ENCODE assay signal across 15 mouse cellular contexts in genomic region chr8:107488551-107488950, GRCm38 (mm10). TPM values are rescaled to one million over a fixed set of nuclear protein-coding genes. Genes with fewer than 3 reads are reported as not detected.
DNase-seq lines count a peak whose midpoint lies in the region; ATAC-seq and TF ChIP-seq lines count a peak whose summit lies in the region.
"Had no signal": no experiment of that assay in that cellular context is flagged by ENCODE, and none has a peak within 500 bp of the region (broad histone marks: within the 10 kb centered on the region; RNA-seq: fewer than 3 reads in every experiment).

No protein-coding gene starts in this region.

- no peak for DNase-seq in heart, postnatal 14 days
- no peak for DNase-seq in liver, embryonic 13.5 days
- DNase-seq in liver, postnatal 0 days: no peak
- no peak for DNase-seq in frontal cortex, postnatal 10 days (ENCODE audit: low spot score in 2 of 2)
- DNase-seq: cerebellum, postnatal 36 days; gastrocnemius, postnatal 36 days had no signal

- intact Hi-C loops in heart, postnatal 14 days (cut with DNase I): no loop called here

- no peak overlapping the region for H3K4me3 ChIP-seq in heart, embryonic 12.5 days
- H3K4me3 ChIP-seq in liver, embryonic 13.5 days (replicated peaks): no peak overlapping the region
- no peak overlapping the region for H3K4me3 ChIP-seq in liver, postnatal 0 days (ENCODE audit: low read depth, low read length)
- no peak overlapping the region for H3K4me3 ChIP-seq in embryonic facial prominence, embryonic 13.5 days
- no peak overlapping the region for H3K4me3 ChIP-seq in limb, embryonic 15.5 days
- H3K4me3 ChIP-seq: embryonic facial prominence, embryonic 12.5 days; forebrain, embryonic 10.5 days; lung, embryonic 15.5 days; neural tube, embryonic 12.5 days had no signal

- no peaks in the 10 kb centered on the region for H3K27me3 ChIP-seq in heart, embryonic 12.5 days (replicated peaks)
- H3K27me3 ChIP-seq in liver, embryonic 13.5 days: no peaks in the 10 kb centered on the region
- H3K27me3 ChIP-seq in liver, postnatal 0 days (ENCODE audit: insufficient read depth, low read length): no peaks in the 10 kb centered on the region
- no peaks in the 10 kb centered on the region for H3K27me3 ChIP-seq in embryonic facial prominence, embryonic 13.5 days
- H3K27me3 ChIP-seq in limb, embryonic 15.5 days: no peaks in the 10 kb centered on the region
- H3K27me3 ChIP-seq: embryonic facial prominence, embryonic 12.5 days; lung, embryonic 15.5 days; neural tube, embryonic 12.5 days had no signal

- no peak for ATAC-seq in heart, embryonic 12.5 days (ENCODE audit: insufficient number of reproducible peaks, low FRiP score)
- ATAC-seq in liver, embryonic 13.5 days (ENCODE audit: low read depth): no peak
- ATAC-seq in liver, postnatal 0 days: no peak
- ATAC-seq in embryonic facial prominence, embryonic 13.5 days (ENCODE audit: insufficient number of reproducible peaks, insufficient read depth, low FRiP score, low TSS enrichment, low read depth): no peak
- no peak for ATAC-seq in limb, embryonic 15.5 days (ENCODE audit: insufficient number of reproducible peaks, low FRiP score, low TSS enrichment, low read depth)

- H3K36me3 ChIP-seq in heart, embryonic 12.5 days: peaks cover 3% of the 10 kb centered on the region; the same call in 1 of the 2 replicates
- H3K36me3 ChIP-seq in liver, embryonic 13.5 days: peaks cover 14% of the 10 kb centered on the region
- peaks cover 9% of the 10 kb centered on the region for H3K36me3 ChIP-seq in liver, postnatal 0 days (replicated peaks; ENCODE audit: insufficient read depth, low read length)
- peaks cover 18% of the 10 kb centered on the region for H3K36me3 ChIP-seq in embryonic facial prominence, embryonic 13.5 days
- H3K36me3 ChIP-seq in limb, embryonic 15.5 days: peaks cover 10% of the 10 kb centered on the region; the same call in 1 of the 2 replicates
- H3K36me3 ChIP-seq: lung, embryonic 15.5 days had no signal

- H3K9ac ChIP-seq in heart, embryonic 12.5 days: no peak overlapping the region
- H3K9ac ChIP-seq in liver, embryonic 13.5 days: peak overlapping the region; percentile 24
- H3K9ac ChIP-seq in liver, postnatal 0 days (replicated peaks): no peak overlapping the region
- no peak overlapping the region for H3K9ac ChIP-seq in embryonic facial prominence, embryonic 13.5 days
- H3K9ac ChIP-seq in limb, embryonic 15.5 days: no peak overlapping the region
- H3K9ac ChIP-seq: embryonic facial prominence, embryonic 12.5 days; lung, embryonic 15.5 days; neural tube, embryonic 12.5 days had no signal

- TF ChIP-seq CTCF in liver, postnatal 0 days (IDR thresholded peaks at IDR 0.05; ENCODE audit: low read depth): no peak

- 76% methylated on average over 4 of the region's 4 CpGs for WGBS in heart, embryonic 12.5 days
- 81% methylated on average over 4 of the region's 4 CpGs for WGBS in liver, embryonic 13.5 days (ENCODE audit: insufficient replicate concordance)
- 71% methylated on average over 4 of the region's 4 CpGs for WGBS in liver, postnatal 0 days (ENCODE audit: insufficient replicate concordance)
- WGBS in embryonic facial prominence, embryonic 13.5 days: 76% methylated on average over 4 of the region's 4 CpGs
- WGBS in limb, embryonic 15.5 days: 75% methylated on average over 4 of the region's 4 CpGs

- no peak for TF ChIP-seq EP300 in liver, postnatal 0 days (IDR thresholded peaks at IDR 0.05; ENCODE audit: low read depth)

- H3K9me3 ChIP-seq in heart, embryonic 12.5 days (replicated peaks): no peaks in the 10 kb centered on the region
- H3K9me3 ChIP-seq in liver, embryonic 13.5 days (replicated peaks): no peaks in the 10 kb centered on the region
- H3K9me3 ChIP-seq in liver, postnatal 0 days (ENCODE audit: low read length): no peaks in the 10 kb centered on the region
- no peaks in the 10 kb centered on the region for H3K9me3 ChIP-seq in embryonic facial prominence, embryonic 13.5 days
- H3K9me3 ChIP-seq in limb, embryonic 15.5 days: no peaks in the 10 kb centered on the region
- H3K9me3 ChIP-seq: embryonic facial prominence, embryonic 12.5 days; forebrain, embryonic 10.5 days; G1E; lung, embryonic 15.5 days; neural tube, embryonic 12.5 days had no signal

- H3K4me2 ChIP-seq in heart, embryonic 12.5 days: no peak overlapping the region
- peak overlapping the region; percentile 13; the same call in 1 of the 2 replicates for H3K4me2 ChIP-seq in liver, embryonic 13.5 days
- no peak overlapping the region for H3K4me2 ChIP-seq in liver, postnatal 0 days (ENCODE audit: low read depth, low read length)
- H3K4me2 ChIP-seq in embryonic facial prominence, embryonic 13.5 days: no peak overlapping the region
- no peak overlapping the region for H3K4me2 ChIP-seq in limb, embryonic 15.5 days
- H3K4me2 ChIP-seq: embryonic facial prominence, embryonic 12.5 days; lung, embryonic 15.5 days; neural tube, embryonic 12.5 days had no signal

- H3K27ac ChIP-seq in heart, embryonic 12.5 days (ENCODE audit: poor library complexity, severe bottlenecking): peak overlapping the region; percentile 86
- no peak overlapping the region for H3K27ac ChIP-seq in liver, embryonic 13.5 days
- H3K27ac ChIP-seq in liver, postnatal 0 days (ENCODE audit: low read depth): no peak overlapping the region
- peak overlapping the region; percentile 16; the same call in 1 of the 2 replicates for H3K27ac ChIP-seq in embryonic facial prominence, embryonic 13.5 days
- H3K27ac ChIP-seq in limb, embryonic 15.5 days: peak overlapping the region; percentile 57
- H3K27ac ChIP-seq: forebrain, embryonic 10.5 days; kidney, postnatal 0 days; neural tube, embryonic 12.5 days had no signal

- peaks cover 27% of the 10 kb centered on the region for H3K4me1 ChIP-seq in heart, embryonic 12.5 days (replicated peaks)
- H3K4me1 ChIP-seq in liver, embryonic 13.5 days (replicated peaks): peaks cover 27% of the 10 kb centered on the region
- peaks cover 28% of the 10 kb centered on the region for H3K4me1 ChIP-seq in liver, postnatal 0 days (ENCODE audit: insufficient read depth)
- peaks cover 22% of the 10 kb centered on the region for H3K4me1 ChIP-seq in embryonic facial prominence, embryonic 13.5 days
- H3K4me1 ChIP-seq in limb, embryonic 15.5 days: peaks cover 33% of the 10 kb centered on the region

RNA-seq across cellular contexts. Expression of gene Wwp2, which starts 52.4 kb away (rescaled TPM):
- 37.6 and 40.7 TPM in 2 replicates for polyA plus RNA-seq in heart, embryonic 12.5 days (2016; fragmentation: Nextera tagmentation; extraction: Ambion mirVana)
- total RNA-seq in heart, postnatal 14 days (2021): 10 to 100 TPM; 18.3 to 22.0 TPM
- 27.7 and 35.0 TPM in 2 replicates for polyA plus RNA-seq in liver, embryonic 13.5 days (2015; fragmentation: Nextera tagmentation; extraction: Ambion mirVana)
- polyA plus RNA-seq in liver, postnatal 0 days (2015; fragmentation: Nextera tagmentation; extraction: Ambion mirVana): 26.2 and 29.1 TPM in 2 replicates
- 158 and 211 TPM in 2 replicates for polyA plus RNA-seq in embryonic facial prominence, embryonic 13.5 days (2015; fragmentation: Nextera tagmentation; extraction: Ambion mirVana)
- 114 and 119 TPM in 2 replicates for polyA plus RNA-seq in limb, embryonic 15.5 days (2015; fragmentation: Nextera tagmentation; extraction: Ambion mirVana)

Comparison
In these comparisons a context has a peak if more than half of its experiments do, and no peak if none do; other contexts are left out.
1. H3K27ac ChIP-seq: peak in heart, embryonic 12.5 days (single experiment), embryonic facial prominence, embryonic 13.5 days (single experiment) and limb, embryonic 15.5 days (single experiment); none in liver, embryonic 13.5 days (single experiment) and liver, postnatal 0 days (single experiment).